Mouse (Mus musculus) liver, adult 2 months (tissue): ENCODE results near the gene Swi5.

Source experiments
- CTCF ChIP-seq: fragments of 200-500 bp; IDR thresholded peaks from 2 replicates; pipeline ENCODE4 v1.5.1; 2011; ENCODE audit warnings: low read depth, low read length, control low read depth
- POLR2A ChIP-seq: fragments of 200-500 bp; IDR thresholded peaks from 2 replicates; pipeline ENCODE4 v1.6.1; 2011; ENCODE audit warnings: low read length, control low read depth; ENCODE audit not compliant: insufficient read depth; ENCODE audit errors: extremely low read depth

GRCm38 (mm10) chr2:32254563-32254962, 33.3 kb downstream of the Swi5 start:
- TF ChIP-seq POLR2A (no peak), CTCF (no peak)
